Mouse (Mus musculus) heart, adult 2 months (tissue): ENCODE data around the gene Pnpla6. TPM values are rescaled to one million over a fixed set of nuclear protein-coding genes. Genes with fewer than 3 reads are reported as not detected.

Source experiments
- DNase-seq, 2 experiments: peaks; one replicate each; pipeline ENCODE4 v3.0.0; 2021
- H3K27ac ChIP-seq: fragments of 200-600 bp; 2 replicates; pipeline ENCODE4 v1.8.1; 2022
- H3K27me3 ChIP-seq: fragments of 200-500 bp; 2 replicates; pipeline ENCODE4 v1.6.1; 2012; ENCODE audit warnings: mild to moderate bottlenecking, low read length, inconsistent platforms, mixed read lengths; ENCODE audit not compliant: control insufficient read depth, insufficient read depth
- H3K36me3 ChIP-seq: fragments of 200-500 bp; 2 replicates; pipeline ENCODE4 v1.6.1; 2012; ENCODE audit warnings: low read length, inconsistent platforms; ENCODE audit not compliant: control insufficient read depth, insufficient read depth
- H3K4me1 ChIP-seq: fragments of 200-500 bp; 2 replicates; pipeline ENCODE4 v1.6.1; 2011; ENCODE audit warnings: low read length; ENCODE audit not compliant: control insufficient read depth, insufficient read depth
- H3K4me3 ChIP-seq: fragments of 200-600 bp; 2 replicates; pipeline ENCODE4 v1.8.1; 2022
- H3K79me2 ChIP-seq: fragments of 200-500 bp; replicated peaks from 2 replicates; pipeline ENCODE4 v1.6.1; 2012; ENCODE audit warnings: mild to moderate bottlenecking, inconsistent platforms, low read length, moderate library complexity, mixed read lengths; ENCODE audit not compliant: control insufficient read depth, insufficient read depth
- H3K9ac ChIP-seq: fragments of 200-500 bp; 2 replicates; pipeline ENCODE4 v1.6.1; 2012; ENCODE audit warnings: low read depth, mild to moderate bottlenecking, control low read depth, inconsistent platforms, low read length, mixed read lengths
- CTCF ChIP-seq: fragments of 200-600 bp; IDR thresholded peaks from 2 replicates; pipeline ENCODE4 v1.8.1; 2022; ENCODE audit warnings: antibody characterized with exemption, mild to moderate bottlenecking, moderate library complexity
- EP300 ChIP-seq: fragments of 200-500 bp; IDR thresholded peaks from 2 replicates; pipeline ENCODE4 v1.6.1; 2011; ENCODE audit warnings: low read depth, low read length, control low read depth; ENCODE audit not compliant: insufficient read depth
- POLR2A ChIP-seq: fragments of 200-500 bp; IDR thresholded peaks from 2 replicates; pipeline ENCODE4 v1.6.1; 2011; ENCODE audit warnings: mild to moderate bottlenecking, low read depth, low read length, control low read depth; ENCODE audit not compliant: insufficient read depth
- WGBS: fragments of 180-500 bp; shearing (Covaris S2); methylation state at CpG from one replicate; pipeline ENCODE4 v1.1.7; 2018; 5-methylcytosine and 5-hydroxymethylcytosine counted together
- intact Hi-C: fragments of 180-260 bp; cut with DNase I; formaldehyde crosslinking; loops from one replicate; pipeline ENCODE4 v1.15.1; 2025
- polyA plus RNA-seq: library from polyadenylated mRNA; depleted of rRNA; stranded (reverse); fragments of >200 nt; gene quantifications from 2 replicates; pipeline ENCODE4 v1.2.3, GENCODE M21; 2012
- total RNA-seq, 2 experiments: library from RNA; stranded (reverse); gene quantifications; 2 replicates each; pipeline ENCODE4 v1.2.3; 2021

The Pnpla6 gene
- total and polyA plus RNA-seq, 3 experiments: 8.5 to 25.1 (median 11.1) TPM

DNA sequence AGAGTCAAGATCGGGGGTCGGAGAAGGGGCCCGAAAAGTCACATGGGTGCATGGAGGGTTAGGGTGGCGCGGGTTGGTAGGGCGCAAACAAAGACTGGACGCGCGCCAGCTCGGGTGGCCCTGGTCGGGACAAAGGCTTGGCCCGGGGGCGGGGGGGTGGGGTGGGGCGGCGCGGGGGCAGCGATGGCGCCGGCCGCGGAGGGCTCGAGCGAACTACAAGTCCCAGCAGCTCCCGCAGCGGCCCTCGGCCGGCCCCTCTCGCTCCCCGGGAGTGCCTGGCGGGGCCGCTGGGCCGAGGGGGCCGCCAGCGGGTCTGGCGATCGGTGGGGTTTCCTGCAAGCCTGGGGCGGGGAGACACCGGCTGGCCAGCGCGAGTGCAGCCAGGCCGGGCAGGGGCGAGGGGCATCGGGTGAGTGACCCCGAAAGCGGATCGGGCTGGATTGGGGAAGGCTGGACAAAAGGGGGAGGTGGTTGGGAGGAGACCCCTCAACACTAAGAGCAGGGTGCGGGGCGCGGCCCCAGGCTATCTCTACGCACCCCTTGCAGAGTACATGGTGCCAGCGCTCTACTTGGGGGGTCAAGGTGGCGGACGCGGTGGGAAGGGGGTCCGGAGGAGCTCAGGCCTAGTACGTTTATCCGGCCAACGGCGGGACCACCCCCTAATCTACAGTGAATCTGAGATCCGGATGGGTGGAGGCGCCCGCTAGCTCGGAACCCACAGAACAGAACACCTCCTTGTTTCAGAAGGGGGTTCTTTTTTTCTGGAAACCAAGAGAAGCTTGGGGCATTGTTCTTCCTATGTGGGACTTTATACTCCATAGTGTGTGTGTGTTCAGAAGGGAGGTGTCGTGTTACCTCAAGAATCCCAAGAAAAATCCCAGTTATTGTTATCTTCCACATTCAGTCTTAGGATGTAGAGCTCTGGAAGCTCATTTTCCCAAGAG is 22.0 kb upstream of the Pnpla6 start, which contains the start of gene Zfp358:
Zfp358 (plus strand) TSS at position 238 of the 944 bp plus-strand sequence.
- under 1% methylated on average over 60 of the region's 64 CpGs for WGBS

DNA sequence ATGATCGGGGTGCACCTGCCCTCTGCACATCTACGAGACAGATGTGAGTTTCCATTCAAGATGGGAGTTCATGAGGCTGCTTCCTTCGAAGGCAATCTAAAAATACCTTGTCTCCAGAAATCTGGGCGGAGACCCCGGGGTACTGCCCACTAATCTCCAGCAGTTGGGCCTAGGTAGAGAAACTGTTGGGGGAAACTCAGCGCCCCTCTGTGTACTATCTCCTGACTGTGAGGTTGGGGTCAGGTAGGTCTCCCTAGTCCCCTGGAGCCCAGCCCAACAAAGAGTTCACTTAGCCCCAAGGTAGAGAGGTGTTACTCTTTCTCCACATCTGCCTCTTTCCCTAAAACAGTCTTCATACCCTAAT is 21.4 kb upstream of the Pnpla6 start:
- intact Hi-C loops: loop anchor here (2.0 kb wide), 2 partner anchors 23 to 27 kb away; partner anchors contain the start of gene Pex11g
- 14% methylated on average over 6 of the region's 6 CpGs for WGBS

More for the DNA sequence above, 22.0 kb upstream of the Pnpla6 start, which contains the start of gene Zfp358:
- DNase-seq: peak; percentile 84 to 86
- Histone ChIP-seq H3K4me3 (peak within 1 kb of the TSS; percentile 79), H3K9ac (peak within 1 kb of the TSS; percentile 100), H3K27me3 (no peaks in the 10 kb centered on the region), H3K79me2 (peaks cover 2% of the 10 kb centered on the region), H3K36me3 (no peaks in the 10 kb centered on the region), H3K4me1 (no peaks in the 10 kb centered on the region), H3K27ac (peak within 1 kb of the TSS; percentile 92)
- intact Hi-C loops: loop anchor here (2.0 kb wide), 2 partner anchors 24 to 26 kb away; partner anchors contain the start of gene Pex11g
- TF ChIP-seq EP300 (no peak), CTCF (no peak), POLR2A (no peak; the same call in 1 of the 2 replicates)

DNA sequence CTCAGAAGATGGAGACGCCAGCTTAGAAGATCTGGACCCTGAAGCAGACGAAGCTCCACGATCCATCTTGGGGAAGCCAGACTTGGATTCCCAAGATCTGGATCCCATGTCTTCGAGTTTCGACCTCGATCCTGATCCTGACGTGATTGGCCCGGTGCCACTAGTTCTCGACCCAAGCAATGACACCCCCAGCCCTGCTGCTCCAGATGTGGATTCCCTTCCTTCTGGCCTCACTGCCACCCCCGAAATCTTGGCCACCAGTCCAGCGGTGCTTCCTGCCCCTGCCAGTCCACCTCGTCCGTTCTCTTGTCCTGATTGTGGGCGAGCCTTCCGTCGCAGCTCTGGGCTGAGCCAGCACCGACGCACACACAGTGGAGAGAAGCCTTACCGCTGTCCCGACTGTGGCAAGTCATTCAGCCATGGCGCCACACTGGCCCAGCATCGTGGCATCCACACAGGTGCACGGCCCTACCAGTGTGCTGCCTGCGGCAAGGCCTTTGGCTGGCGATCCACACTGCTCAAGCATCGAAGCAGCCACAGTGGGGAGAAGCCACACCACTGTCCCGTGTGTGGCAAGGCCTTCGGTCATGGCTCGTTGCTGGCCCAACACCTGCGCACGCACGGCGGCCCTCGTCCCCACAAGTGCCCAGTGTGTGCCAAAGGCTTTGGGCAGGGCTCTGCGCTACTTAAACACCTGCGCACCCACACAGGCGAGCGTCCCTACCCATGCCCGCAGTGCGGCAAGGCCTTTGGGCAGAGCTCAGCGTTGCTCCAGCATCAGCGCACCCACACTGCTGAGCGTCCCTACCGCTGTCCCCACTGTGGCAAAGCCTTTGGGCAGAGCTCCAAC is 19.4 kb upstream of the Pnpla6 start:
- Histone ChIP-seq H3K4me1 (no peaks in the 10 kb centered on the region), H3K27ac (no peak overlapping the region), H3K27me3 (no peaks in the 10 kb centered on the region), H3K79me2 (peaks cover 4% of the 10 kb centered on the region), H3K36me3 (no peaks in the 10 kb centered on the region), H3K9ac (no peak overlapping the region), H3K4me3 (no peak overlapping the region)
- 94% methylated on average over 44 of the region's 44 CpGs for WGBS
- DNase-seq: no peak
- intact Hi-C loops: no loop called here
- TF ChIP-seq EP300: no peak

More for the DNA sequence above, 21.4 kb upstream of the Pnpla6 start:
- Histone ChIP-seq H3K27ac (peak overlapping the region; percentile 92), H3K4me1 (no peaks in the 10 kb centered on the region), H3K36me3 (no peaks in the 10 kb centered on the region), H3K4me3 (peak overlapping the region; percentile 79), H3K79me2 (peaks cover 2% of the 10 kb centered on the region), H3K9ac (peak overlapping the region; percentile 100; the same call in 1 of the 2 replicates), H3K27me3 (no peaks in the 10 kb centered on the region)
- DNase-seq: no peak
- TF ChIP-seq POLR2A: no peak
- no peak for TF ChIP-seq EP300
- TF ChIP-seq CTCF: no peak

DNA sequence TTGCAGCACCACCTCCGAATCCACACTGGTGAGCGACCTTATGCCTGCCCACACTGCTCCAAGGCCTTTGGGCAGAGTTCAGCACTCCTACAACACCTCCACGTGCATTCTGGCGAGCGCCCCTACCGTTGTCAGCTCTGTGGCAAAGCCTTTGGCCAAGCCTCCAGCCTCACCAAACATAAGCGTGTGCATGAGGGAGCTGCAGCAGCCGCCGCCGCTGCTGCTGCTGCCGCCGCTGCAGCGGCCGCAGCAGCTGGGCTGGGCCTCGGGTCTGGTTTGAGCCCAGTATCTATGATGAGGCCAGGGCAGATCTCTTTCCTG is 18.8 kb upstream of the Pnpla6 start:
- TF ChIP-seq CTCF: no peak
- TF ChIP-seq POLR2A: no peak
- TF ChIP-seq EP300: no peak
- 91% methylated on average over 15 of the region's 15 CpGs for WGBS

DNA sequence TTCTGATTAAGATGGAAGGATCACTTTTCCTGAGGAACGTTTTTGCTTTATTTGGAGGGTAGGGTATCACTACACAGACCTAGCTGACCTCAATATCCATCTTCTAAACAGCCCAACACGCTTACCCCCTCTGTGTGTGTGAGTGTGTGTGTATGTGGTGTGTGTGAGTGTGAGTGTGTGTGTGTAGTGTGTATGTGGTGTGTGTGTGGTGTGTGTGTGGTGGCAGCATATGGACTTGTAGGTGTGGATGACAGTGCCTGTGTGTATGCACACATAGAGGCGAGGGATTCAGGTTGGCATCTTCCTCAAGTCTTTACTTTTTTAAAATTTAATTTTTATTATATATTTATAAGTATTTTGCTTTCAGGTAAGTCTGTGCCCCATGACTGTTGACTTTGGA is 16.6 kb upstream of the Pnpla6 start:
- peaks cover 2% of the 10 kb centered on the region for H3K4me1 ChIP-seq
- DNase-seq: no peak
- no peaks in the 10 kb centered on the region for H3K27me3 ChIP-seq
- H3K79me2 ChIP-seq: peaks cover 1% of the 10 kb centered on the region; the same call in 1 of the 2 replicates
- no peak overlapping the region for H3K4me3 ChIP-seq
- H3K27ac ChIP-seq: no peak overlapping the region
- intact Hi-C loops: no loop called here
- H3K9ac ChIP-seq: no peak overlapping the region
- 84% methylated on average over 3 of the region's 3 CpGs for WGBS
- no peaks in the 10 kb centered on the region for H3K36me3 ChIP-seq
- TF ChIP-seq CTCF: no peak
- TF ChIP-seq EP300: no peak
- no peak for TF ChIP-seq POLR2A

More for the DNA sequence above, 18.8 kb upstream of the Pnpla6 start:
- Histone ChIP-seq H3K4me1 (peaks cover 2% of the 10 kb centered on the region), H3K27me3 (no peaks in the 10 kb centered on the region), H3K27ac (no peak overlapping the region), H3K36me3 (no peaks in the 10 kb centered on the region), H3K9ac (no peak overlapping the region), H3K79me2 (peaks cover 4% of the 10 kb centered on the region), H3K4me3 (no peak overlapping the region)
- DNase-seq: no peak
- intact Hi-C loops: no loop called here
